Mouse (Mus musculus): ENCODE results near the gene Drg1. TPM values are rescaled to one million over a fixed set of nuclear protein-coding genes. Genes with fewer than 3 reads are reported as not detected.
"Not testable (repeated sequence)": the region's sequence is repeated elsewhere in the genome, so short reads cannot be mapped to it uniquely, and the experiment has no call there.

Drg1 gene
- polyA plus RNA-seq, 1 experiment = 27.0 TPM

GRCm38 (mm10) chr11:3212526-3212925, 53.7 kb downstream of the Drg1 start:
- no peak for DNase-seq (ENCODE audit: low read depth)

- no peak for DNase-seq (ENCODE audit: low read depth)
Measured at GRCm38 (mm10) chr11:3206783-3207182, 59.4 kb downstream of the Drg1 start.

- no peak for DNase-seq (ENCODE audit: low read depth)
Measured at GRCm38 (mm10) chr11:3205207-3205606, 61.0 kb downstream of the Drg1 start.

DNA sequence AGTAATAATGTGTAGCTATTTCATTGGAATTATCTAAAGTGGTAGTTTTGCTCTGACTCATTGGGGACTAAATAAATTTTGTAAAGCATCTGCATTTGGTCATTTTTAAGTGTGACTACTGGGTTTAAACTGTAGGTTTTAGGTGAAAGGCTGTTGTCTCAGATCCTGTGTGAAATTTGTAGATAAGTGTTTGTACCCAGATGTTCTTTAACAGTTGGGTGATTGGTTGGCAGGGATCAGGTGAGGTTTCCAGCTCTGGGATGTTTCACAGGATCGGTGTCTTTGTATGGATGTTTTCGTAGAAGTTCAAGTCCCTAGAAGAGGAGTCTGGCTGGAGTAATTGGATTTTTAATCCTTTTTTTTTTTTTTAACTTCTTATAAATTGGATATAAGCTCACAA, 62.4 kb downstream of the Drg1 start:
- no peak for DNase-seq (ENCODE audit: low read depth)

DNA sequence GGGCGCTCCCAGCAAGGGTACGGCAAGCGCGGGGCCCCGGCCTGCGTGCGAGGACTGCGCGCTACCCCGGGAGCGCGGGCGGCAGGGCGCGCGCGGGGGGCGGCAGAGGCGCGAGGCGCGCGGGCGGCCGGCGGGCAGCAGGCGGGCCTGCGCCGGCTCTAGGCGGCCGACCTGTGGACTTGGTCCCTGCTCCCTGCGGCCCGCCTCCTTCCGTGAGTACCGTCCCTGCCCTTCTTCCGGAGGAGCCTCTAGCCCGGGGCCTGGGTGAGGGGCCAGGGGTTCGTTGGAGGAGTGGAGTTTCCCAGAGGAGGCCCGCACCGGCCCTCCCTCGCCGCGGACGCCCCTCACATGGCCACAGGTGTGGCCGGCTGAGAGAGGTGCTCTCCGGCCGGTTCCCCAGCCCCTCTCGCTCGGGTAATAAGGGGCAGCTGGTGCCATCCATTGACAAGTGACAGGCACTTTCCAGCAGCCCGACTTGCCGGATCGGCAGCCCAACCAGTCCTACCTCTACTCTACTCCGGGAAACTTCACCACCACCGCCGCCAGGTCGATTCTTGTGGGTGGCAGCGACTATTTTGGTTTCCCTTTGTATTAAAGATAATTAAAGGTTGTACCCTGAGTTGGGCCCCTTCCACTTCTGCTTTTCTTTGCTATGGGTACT, 63.3 kb downstream of the Drg1 start:
- no peak for DNase-seq (ENCODE audit: low read depth)

GRCm38 (mm10) chr11:3202231-3202701, 63.9 kb downstream of the Drg1 start, which contains the start of gene Eif4enif1:
Gene Eif4enif1, plus strand, starts transcription at chr11:3202392.
- DNase-seq (ENCODE audit: low read depth) = no peak

DNA sequence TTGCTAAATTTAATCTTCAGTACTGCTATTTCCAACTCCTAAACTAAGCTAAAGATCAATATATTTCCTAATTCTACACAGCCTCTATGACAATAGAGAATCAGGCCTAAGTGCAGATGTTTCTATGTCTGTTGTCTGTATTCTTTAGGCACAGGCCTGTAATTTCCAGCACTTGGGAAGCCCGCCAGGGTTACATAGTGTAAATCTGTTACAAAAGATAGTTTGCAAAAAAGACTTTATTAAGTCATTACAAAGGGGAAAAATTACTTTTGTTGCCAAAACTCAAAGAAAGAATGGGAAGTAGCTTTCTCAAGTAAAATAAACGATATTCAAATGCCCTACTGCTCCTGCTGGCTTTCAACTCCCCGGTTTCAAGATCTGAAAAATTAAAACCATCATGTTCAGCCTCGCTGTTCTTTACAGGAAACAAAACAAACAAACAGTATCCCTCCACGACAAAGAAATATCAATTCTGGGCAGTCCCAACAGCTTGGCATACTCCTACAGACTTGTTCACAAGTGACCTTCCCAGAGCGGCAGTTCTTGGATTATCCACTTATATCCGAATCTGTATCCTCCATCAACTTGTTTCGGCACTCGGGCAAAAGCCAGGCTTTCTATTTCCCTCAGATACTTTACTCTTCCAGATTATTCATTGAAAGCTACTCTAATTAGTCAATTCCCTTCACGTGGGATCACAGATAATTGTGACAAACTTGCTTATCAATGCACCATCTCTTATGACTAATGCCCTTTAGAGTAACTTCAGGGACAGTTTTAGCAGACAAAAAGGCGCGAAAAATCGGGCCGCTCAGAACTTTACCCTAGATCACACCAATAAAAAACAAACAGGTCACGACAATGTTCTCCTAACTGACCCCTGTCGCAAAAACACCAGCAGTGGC, 64.6 kb downstream of the Drg1 start:
- no peak for DNase-seq (ENCODE audit: low read depth)

GRCm38 (mm10) chr11:3200636-3201035, 65.6 kb downstream of the Drg1 start:
- DNase-seq (ENCODE audit: low read depth) = not testable (repeated sequence)

DNA sequence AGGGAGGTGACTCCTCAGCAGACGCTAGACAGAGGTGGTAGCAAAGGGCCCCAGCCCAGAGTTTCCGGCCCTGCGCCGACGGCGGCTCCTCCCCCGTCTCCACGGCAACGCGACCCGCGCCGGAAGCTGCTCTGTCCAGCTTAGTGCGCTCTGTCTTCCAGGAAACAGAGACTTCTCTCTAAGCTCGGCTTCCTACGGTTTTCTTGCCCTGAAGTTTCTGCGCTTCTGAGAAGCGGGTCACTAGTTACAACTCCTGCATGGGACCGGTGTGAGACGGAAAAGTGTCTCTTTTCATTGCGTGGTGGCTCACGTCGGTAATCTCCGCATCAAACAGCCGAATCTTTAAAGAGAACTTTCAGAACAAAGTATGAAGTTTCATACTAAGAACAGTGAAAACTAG, 72.9 kb downstream of the Drg1 start, which contains the start of gene Sfi1:
Sfi1 (minus strand) TSS at position 101 of the 400 bp plus-strand sequence.
- no peak for DNase-seq (ENCODE audit: low read depth)

DNA sequence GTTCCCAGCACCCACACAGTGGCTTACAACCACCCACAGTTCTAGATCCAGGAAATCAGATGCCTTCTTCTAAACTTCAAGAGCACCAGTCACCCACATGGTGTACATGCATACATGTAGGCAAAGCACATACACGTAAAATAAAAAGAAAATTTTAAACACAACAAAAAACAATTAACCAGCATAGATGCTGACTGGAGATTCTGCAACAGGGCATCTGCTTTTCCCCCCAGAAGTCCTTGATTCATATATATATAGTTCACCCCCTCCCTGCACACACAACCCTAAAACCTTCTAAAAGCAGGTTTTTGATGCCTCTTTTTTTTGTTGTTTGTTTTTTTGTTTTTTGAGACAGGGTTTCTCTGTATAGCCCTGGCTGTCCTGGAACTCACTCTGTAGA, 83.5 kb downstream of the Drg1 start:
- not testable (repeated sequence) for DNase-seq (ENCODE audit: low read depth)

DNA sequence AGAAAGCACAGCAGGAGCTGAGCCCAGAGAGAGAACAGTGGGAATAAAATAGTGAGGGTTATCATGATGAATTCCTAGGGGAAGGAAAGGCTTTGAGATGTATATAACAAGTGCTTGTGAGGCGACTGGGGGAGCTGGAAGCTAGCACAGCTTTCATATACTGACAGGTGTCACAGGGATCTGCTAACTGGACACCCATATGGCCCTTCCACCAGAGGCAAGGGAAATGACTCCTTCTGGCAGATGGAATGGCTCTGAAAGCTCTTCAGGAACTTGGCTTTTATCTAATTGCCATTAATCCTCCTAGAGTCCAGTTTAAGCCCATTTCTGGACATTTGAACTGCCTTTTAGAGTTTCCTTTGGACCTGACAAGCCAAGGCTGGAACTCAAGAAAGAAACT, 84.2 kb downstream of the Drg1 start:
- not testable (repeated sequence) for DNase-seq (ENCODE audit: low read depth)

DNA sequence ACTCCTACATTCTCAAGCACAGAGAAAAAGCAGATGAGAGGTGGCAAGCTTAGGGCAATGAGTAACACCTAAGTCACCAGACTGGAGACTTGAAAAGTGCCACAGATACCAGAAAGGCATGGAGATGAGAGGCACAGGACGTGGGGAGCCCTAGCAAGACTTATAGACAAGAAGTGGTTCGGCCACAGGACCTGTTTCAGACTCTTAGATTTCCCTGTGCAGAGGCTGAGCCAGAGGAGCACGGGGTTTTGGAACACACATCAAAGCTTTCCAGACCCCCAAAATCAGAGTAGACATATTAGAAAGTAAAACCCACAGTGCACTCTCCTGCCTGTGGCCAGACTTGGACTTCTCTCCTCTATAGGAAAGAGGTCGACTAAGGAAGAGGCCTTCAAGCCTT, 85.0 kb downstream of the Drg1 start:
- DNase-seq (ENCODE audit: low read depth) = not testable (repeated sequence)

- not testable (repeated sequence) for DNase-seq (ENCODE audit: low read depth)
Measured at GRCm38 (mm10) chr11:3180510-3181160, 85.6 kb downstream of the Drg1 start.

DNA sequence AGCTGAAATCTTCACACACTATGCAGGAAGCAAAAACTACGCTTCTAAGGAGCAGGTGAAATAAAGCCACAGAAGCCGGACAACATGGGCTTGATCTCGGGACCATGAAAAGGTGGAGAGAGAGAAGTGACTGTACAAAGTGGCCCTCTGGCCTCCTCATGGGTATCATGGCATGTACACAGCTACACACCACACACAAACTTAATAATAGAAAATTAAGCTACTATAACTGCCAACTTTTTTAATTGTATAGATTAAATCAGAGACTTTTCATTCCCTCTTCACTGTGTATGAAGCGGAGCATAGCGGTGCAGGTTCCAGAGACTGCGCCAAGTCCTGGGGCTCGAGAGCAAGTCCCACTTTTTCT, 86.5 kb downstream of the Drg1 start:
- DNase-seq (ENCODE audit: low read depth) = not testable (repeated sequence)

DNA sequence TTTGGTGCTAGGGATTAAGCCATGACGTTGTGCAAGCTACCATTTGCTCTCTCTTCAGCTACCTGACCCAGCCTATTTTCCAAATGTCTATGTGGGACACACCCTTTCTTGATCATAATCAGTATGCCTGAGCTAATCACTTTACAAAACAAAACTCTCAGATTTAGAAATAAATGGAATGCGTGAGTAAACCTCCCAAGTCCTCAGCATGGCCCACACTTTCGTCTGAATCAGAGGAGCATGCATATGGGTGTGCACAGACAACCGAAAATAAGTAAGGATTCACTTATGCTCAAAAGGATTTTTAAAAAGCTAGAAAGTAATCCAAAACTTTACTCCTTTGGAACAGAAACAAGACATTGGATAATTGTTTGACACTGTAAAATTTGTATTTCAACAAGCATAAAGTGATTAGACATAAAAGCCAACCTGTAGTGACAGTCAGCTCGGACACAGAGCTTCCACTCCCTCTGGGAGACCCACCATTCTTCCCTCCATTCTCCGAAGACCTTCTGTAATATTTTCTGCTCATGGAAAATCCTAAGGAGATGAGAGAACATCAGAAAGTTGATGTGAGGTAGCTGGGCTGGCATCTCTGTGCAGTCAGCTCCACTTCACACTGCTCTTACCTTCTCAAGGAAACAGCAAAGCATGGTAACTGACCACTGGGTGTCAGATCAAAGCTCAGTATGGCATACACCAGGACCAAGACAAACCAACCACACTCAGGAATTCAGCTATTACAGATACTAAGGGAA, 87.1 kb downstream of the Drg1 start:
- DNase-seq (ENCODE audit: low read depth) = not testable (repeated sequence)

DNA sequence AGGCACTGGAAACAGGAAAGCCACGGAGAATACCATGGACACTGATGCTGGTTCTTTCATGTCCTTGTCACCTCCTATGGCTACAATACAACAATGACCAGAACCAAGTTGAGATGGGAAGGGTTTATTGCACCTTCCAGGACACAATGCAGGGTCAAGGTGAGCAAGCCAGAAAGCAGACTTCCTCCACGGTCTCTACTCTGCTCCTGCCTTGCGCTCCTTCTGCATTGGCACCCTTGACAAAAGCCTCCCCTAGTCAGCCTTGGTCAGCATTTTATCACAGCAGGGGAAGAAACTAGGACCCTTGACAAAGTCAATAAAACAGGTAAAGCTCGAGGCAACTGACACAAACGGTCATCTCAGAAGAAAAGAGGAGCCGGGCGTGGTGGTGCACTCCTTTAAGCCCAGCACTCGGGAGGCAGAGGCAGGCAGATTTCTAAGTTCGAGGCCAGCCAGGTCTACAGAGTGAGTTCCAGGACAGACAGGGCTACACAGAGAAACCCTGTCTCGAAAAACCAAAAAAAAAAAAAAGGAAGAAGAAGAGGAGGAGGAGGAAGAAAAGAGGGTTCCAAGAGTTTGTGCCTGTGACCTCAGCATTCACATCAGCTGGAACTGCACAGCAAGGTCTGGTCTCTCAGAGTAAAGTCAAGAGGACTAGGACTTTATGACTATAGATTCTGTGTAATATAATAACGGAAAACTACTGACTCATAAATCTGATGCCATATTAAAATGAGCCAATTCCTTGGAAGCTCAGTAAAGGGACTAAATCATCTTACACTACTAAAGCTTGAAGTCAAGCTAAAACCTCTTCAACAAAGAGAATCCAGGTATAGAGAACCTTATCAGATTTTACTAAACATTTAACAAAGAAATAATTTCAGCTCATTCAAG, 92.5 kb downstream of the Drg1 start:
- DNase-seq (ENCODE audit: low read depth) = not testable (repeated sequence)

DNA sequence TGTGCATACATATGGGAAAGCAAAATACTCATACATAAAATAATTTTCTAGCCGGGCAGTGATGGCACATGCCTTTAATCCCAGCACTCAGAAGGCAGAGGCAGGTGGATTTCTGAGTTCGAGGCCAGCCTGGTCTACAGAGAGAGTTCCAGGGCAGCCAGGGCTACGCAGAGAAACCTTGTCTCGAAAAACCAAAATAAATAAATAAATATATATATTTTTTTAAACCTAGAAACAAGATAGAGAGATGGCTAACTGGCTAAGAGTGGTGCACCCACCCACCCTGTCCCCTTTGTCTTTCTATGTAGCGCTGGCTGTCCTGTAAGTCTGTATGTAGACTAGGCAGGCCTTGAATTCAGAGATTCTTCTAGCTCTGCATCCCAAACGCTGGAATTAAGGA, 93.7 kb downstream of the Drg1 start:
- not testable (repeated sequence) for DNase-seq (ENCODE audit: low read depth)

DNA sequence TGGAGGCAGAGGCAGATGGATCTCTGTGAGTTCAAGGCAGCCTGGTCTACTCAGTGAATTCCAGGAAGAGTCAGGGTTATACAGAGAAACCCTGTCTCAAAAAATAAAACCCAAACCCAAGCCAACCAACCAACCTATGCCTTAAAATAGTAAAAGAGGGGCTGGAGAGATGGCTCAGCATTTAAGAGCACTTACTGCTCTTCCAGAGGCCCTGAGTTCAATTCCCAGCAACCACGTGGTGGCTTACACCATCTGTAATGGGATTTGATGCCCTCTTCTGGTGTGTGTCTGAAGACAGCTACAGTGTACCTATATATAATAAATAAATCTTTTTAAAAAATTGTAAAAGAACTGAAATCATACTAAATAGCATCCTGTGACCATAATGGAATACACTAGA, 94.3 kb downstream of the Drg1 start:
- not testable (repeated sequence) for DNase-seq (ENCODE audit: low read depth)

GRCm38 (mm10) chr11:3169042-3169441, 97.2 kb downstream of the Drg1 start:
- DNase-seq (ENCODE audit: low read depth) = not testable (repeated sequence)

DNA sequence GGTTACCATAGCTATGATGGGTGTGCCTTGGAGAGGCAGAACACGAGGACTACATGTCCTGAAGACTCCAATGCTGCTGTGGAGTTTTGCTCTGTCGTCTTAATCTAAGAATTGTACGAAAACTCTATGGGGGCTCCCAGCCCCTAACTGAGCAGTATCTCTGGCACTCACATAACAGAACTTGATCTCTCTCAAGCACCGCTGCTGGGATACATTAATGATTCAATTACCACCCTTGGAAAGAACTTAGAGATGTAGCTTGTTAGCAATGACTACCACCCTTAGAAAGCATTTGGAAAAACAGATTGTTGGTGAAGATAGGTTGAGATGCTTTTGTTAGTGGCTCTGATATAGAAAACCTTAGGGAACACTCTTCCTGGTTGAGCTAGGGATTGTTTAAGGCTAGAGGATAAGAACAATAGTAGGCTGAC, 98.6 kb downstream of the Drg1 start:
- DNase-seq (ENCODE audit: low read depth) = not testable (repeated sequence)

All from gonadal fat pad, adult 2 months (tissue).